Mouse (Mus musculus) adipocyte (in vitro differentiated cells): ENCODE measurements around the gene Pltp.
A peak's percentile ranks its signal among the peaks of the same experiment; 100 is the strongest.

Experiments used
- DNase-seq: peaks from one replicate; pipeline ENCODE4 v3.0.0-alpha.2; 2016; ENCODE audit warnings: low spot score

Pltp gene

GRCm38 (mm10) chr2:164857101-164857821, at the start of gene Pltp:
Gene Pltp (minus strand): TSS chr2:164857711.
- DNase-seq = no peak

- no peak for DNase-seq
These were observed 48.6 kb upstream of the Pltp start for GRCm38 (mm10) chr2:164906071-164906470.

GRCm38 (mm10) chr2:164903496-164903895, 46.0 kb upstream of the Pltp start:
- DNase-seq = no peak

GRCm38 (mm10) chr2:164901380-164901779, 43.9 kb upstream of the Pltp start:
- DNase-seq = no peak

GRCm38 (mm10) chr2:164899723-164900459, 42.4 kb upstream of the Pltp start:
- DNase-seq = no peak

- DNase-seq = no peak
These were observed 41.5 kb upstream of the Pltp start for GRCm38 (mm10) chr2:164899034-164899433.

- no peak for DNase-seq
These were observed 40.5 kb upstream of the Pltp start for GRCm38 (mm10) chr2:164898008-164898407.

GRCm38 (mm10) chr2:164895885-164896284, 38.4 kb upstream of the Pltp start:
- DNase-seq = no peak

- DNase-seq = no peak
These were observed 37.1 kb upstream of the Pltp start for GRCm38 (mm10) chr2:164894644-164895043.

GRCm38 (mm10) chr2:164894048-164894447, 36.5 kb upstream of the Pltp start:
- no peak for DNase-seq

- DNase-seq = no peak
These were observed 35.2 kb upstream of the Pltp start for GRCm38 (mm10) chr2:164892696-164893216.

- no peak for DNase-seq
These were observed 34.6 kb upstream of the Pltp start for GRCm38 (mm10) chr2:164891908-164892695.

- no peak for DNase-seq
These were observed 33.7 kb upstream of the Pltp start for GRCm38 (mm10) chr2:164891056-164891834.

GRCm38 (mm10) chr2:164890411-164891049, 33.0 kb upstream of the Pltp start:
- no peak for DNase-seq

GRCm38 (mm10) chr2:164889960-164890359, 32.4 kb upstream of the Pltp start:
- DNase-seq = no peak

- no peak for DNase-seq
These were observed 31.5 kb upstream of the Pltp start for GRCm38 (mm10) chr2:164888996-164889395.

- DNase-seq = no peak
These were observed 29.1 kb upstream of the Pltp start for GRCm38 (mm10) chr2:164886617-164887016.

GRCm38 (mm10) chr2:164885788-164886187, 28.3 kb upstream of the Pltp start:
- peak; percentile 73 for DNase-seq

- no peak for DNase-seq
These were observed 25.1 kb upstream of the Pltp start for GRCm38 (mm10) chr2:164882619-164883018.

- DNase-seq = peak; percentile 97
These were observed 22.2 kb upstream of the Pltp start for GRCm38 (mm10) chr2:164879568-164880277.

GRCm38 (mm10) chr2:164879228-164879567, 21.7 kb upstream of the Pltp start, which contains the start of gene Pcif1:
Gene Pcif1 (plus strand): TSS chr2:164879304.
- peak; percentile 89 for DNase-seq
